Mouse (Mus musculus) thymus, adult 2 months (tissue): Measurements from ENCODE around the gene Mbnl1. TPM values are rescaled to one million over a fixed set of nuclear protein-coding genes. Genes with fewer than 3 reads are reported as not detected.

Experiments
- DNase-seq: peaks from one replicate; pipeline ENCODE4 v3.0.0; 2021
- H3K27ac ChIP-seq: fragments of 200-500 bp; 2 replicates; pipeline ENCODE4 v1.5.1; 2012; ENCODE audit warnings: low read length, control low read depth; ENCODE audit not compliant: control insufficient read depth, insufficient read depth
- H3K27me3 ChIP-seq: fragments of 200-500 bp; 2 replicates; pipeline ENCODE4 v1.6.1; 2012; ENCODE audit warnings: mild to moderate bottlenecking, low read length, moderate library complexity, mixed read lengths; ENCODE audit not compliant: control insufficient read depth, insufficient read depth
- H3K36me3 ChIP-seq: fragments of 200-500 bp; 2 replicates; pipeline ENCODE4 v1.6.1; 2012; ENCODE audit warnings: mild to moderate bottlenecking, low read length, moderate library complexity; ENCODE audit not compliant: control insufficient read depth, insufficient read depth
- H3K4me1 ChIP-seq: fragments of 200-500 bp; replicated peaks from 2 replicates; pipeline ENCODE4 v1.6.1; 2012; ENCODE audit warnings: low read length; ENCODE audit not compliant: control insufficient read depth, insufficient read depth
- H3K4me3 ChIP-seq: fragments of 200-500 bp; 2 replicates; pipeline ENCODE4 v1.5.1; 2012; ENCODE audit warnings: mild to moderate bottlenecking, low read length, control low read depth, moderate library complexity; ENCODE audit not compliant: control insufficient read depth, insufficient read depth
- CTCF ChIP-seq: fragments of 200-500 bp; IDR thresholded peaks from 2 replicates; pipeline ENCODE4 v1.5.1; 2012; ENCODE audit warnings: mild to moderate bottlenecking, control low read depth, low read length, moderate library complexity, borderline replicate concordance; ENCODE audit not compliant: control insufficient read depth, poor library complexity, insufficient read depth; ENCODE audit errors: extremely low read depth
- POLR2A ChIP-seq: fragments of 200-500 bp; IDR thresholded peaks from 2 replicates; pipeline ENCODE4 v1.6.1; 2012; ENCODE audit warnings: mild to moderate bottlenecking, low read length, control low read depth, moderate library complexity; ENCODE audit not compliant: control insufficient read depth, poor library complexity, insufficient read depth; ENCODE audit errors: extremely low read depth
- WGBS: fragments of 180-500 bp; shearing (Covaris S2); methylation state at CpG from one replicate; pipeline ENCODE4 v1.1.7; 2018; 5-methylcytosine and 5-hydroxymethylcytosine counted together
- polyA plus RNA-seq: library from polyadenylated mRNA; depleted of rRNA; stranded (reverse); fragments of >200 nt; gene quantifications from 2 replicates; pipeline ENCODE4 v1.2.3, GENCODE M21; 2012

Mbnl1 gene
- polyA plus RNA-seq, 1 experiment, result 291 TPM

DNA sequence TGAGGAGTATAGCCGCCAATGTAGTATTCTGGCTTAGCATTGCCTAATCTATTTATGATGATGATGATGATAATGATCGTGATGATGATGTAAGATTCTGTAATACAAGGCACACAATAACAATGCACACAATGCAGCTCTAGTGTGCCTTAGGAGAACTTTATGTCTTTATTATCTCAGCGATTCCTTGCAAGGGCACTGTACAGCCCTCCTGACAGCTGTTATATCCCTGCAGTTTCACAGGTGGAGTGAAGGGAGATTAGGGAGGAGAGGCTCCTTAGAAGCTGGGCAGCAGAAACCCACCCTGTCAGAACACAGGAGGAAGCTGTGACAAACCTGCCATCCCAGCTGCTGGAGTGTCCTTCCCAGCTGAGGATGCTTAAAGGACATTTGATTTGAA, 93.3 kb downstream of the Mbnl1 start:
- Histone ChIP-seq H3K27me3 (no peaks in the 10 kb centered on the region), H3K4me1 (no peaks in the 10 kb centered on the region), H3K36me3 (no peaks in the 10 kb centered on the region), H3K27ac (no peak overlapping the region), H3K4me3 (no peak overlapping the region)
- TF ChIP-seq POLR2A (no peak), CTCF (no peak)
- no peak for DNase-seq
- WGBS, result 96% methylated on average over 3 of the region's 3 CpGs

DNA sequence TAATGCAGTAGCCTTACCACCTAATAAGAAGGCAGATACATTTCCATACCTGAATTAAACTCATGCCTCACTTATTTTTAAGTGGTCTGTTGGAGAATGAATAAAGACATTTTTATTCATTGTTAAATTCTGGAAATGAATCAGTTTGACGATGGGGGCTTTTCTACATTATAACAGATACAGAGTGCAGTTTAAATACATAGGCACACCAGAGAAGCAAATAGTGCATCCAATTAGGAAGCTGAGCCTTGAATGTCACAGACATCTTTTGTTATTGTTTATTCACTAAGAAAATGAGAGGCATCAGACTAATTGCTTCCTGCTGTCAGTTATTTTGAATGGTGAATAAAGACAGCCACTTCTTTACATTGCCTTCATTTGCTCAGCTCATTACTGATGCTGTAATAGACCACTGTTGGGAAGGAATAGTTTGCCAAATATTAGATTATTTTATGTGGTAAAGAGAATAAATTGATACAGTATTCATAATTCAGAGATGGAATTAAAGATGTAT, 95.6 kb downstream of the Mbnl1 start:
- no peak for TF ChIP-seq CTCF
- TF ChIP-seq POLR2A, result no peak
- Histone ChIP-seq H3K27me3 (no peaks in the 10 kb centered on the region), H3K4me3 (no peak overlapping the region), H3K36me3 (no peaks in the 10 kb centered on the region), H3K27ac (no peak overlapping the region), H3K4me1 (no peaks in the 10 kb centered on the region)
- 90% methylated on average over 1 of the region's 1 CpGs for WGBS
- no peak for DNase-seq

DNA sequence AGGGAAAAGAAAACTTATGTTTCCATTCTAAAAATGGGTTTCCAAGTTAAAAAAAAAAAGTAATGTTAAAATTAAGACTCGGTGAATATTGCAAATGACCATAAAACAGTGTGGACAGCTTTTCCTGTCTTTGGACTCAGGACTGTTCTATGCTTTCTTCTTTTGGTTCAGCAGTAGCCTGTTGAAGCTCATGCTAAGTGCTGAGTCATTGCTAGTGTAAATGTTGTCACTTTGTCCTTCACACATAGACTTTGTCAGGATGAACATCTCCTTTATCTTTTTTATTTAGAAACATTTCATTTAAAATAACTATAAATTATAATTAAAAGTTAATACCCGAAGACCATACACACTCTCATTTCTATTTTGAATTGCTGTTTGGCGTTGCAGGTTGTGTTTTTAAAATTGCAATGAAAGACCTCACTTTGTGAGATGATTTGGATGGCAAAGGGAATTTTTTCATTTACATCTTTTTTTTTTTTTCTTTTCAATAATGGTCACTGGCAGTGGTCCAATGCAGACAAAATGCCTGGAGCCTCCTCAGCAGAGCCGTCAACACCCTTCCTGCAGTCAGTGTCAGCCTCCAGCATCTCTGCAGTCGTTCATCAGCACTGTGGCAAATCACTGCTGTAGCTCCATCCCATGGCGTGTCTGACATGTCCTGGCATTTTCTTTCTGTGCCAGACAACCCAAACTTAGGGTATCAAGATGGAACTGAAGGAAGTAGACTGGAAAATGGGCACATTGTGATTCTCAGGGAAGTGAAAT, 96.4 kb downstream of the Mbnl1 start:
- Histone ChIP-seq H3K4me1 (0 out of 2 replicates have a peak, but pooled peaks cover under 1% of the 10 kb centered on the region), H3K27ac (no peak overlapping the region), H3K4me3 (no peak overlapping the region), H3K36me3 (no peaks in the 10 kb centered on the region), H3K27me3 (no peaks in the 10 kb centered on the region)
- WGBS, result 86% methylated on average over 6 of the region's 6 CpGs
- TF ChIP-seq CTCF, result no peak
- TF ChIP-seq POLR2A, result no peak
- no peak for DNase-seq

DNA sequence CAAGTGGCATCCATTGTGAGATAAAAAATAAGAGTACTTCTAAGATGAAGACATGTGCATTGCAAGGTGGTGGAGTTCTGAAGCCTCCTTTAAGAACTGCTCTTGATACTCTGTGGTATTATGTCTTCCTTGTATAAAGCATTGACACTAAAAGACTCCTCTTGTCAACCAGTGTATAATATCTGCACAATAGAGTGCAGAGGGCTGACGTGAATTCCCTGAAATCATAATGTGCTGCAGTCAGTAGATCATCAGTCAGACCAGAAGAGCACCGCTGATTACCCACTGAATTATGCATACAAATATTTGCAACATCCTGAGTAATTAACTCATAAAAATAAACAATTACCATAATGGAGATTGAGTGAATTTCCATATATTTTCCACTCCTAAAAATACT, 97.2 kb downstream of the Mbnl1 start:
- H3K27ac ChIP-seq, result no peak overlapping the region
- H3K4me3 ChIP-seq, result no peak overlapping the region
- WGBS, result 88% methylated on average over 2 of the region's 2 CpGs
- H3K36me3 ChIP-seq, result no peaks in the 10 kb centered on the region
- no peaks in the 10 kb centered on the region for H3K27me3 ChIP-seq
- no peak for DNase-seq
- TF ChIP-seq CTCF (no peak), POLR2A (no peak)
- peaks cover 5% of the 10 kb centered on the region; the same call in 1 of the 2 replicates for H3K4me1 ChIP-seq

DNA sequence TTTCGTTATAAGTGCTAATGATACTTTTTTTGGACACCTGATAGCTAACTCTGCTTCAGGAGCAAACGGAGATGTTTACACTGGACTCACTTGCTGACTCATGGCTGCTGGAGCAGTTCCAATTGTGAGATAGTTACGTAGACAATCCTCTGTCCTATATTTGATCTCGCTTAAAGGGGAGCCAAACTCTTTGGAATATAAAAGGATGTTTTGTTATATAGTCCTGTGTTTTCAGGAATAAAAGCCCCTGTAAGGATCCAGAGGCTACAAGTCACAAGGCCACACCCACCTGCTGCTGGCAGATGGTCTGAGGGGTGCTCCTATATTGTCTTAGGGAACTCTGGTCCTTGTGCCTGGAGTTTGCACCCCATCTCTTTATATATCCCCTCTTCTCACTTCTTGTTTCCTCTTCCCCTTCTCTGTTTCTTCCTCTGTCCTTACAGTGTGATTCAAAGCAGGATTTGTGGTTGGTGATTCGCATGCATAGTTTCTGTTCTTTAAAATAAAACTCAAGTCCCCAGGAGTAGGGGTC, 97.9 kb downstream of the Mbnl1 start:
- Histone ChIP-seq H3K36me3 (no peaks in the 10 kb centered on the region), H3K4me1 (peaks cover 5% of the 10 kb centered on the region; the same call in 1 of the 2 replicates), H3K27me3 (no peaks in the 10 kb centered on the region), H3K4me3 (no peak overlapping the region), H3K27ac (no peak overlapping the region)
- DNase-seq, result no peak
- 67% methylated on average over 5 of the region's 5 CpGs for WGBS
- TF ChIP-seq CTCF (no peak), POLR2A (no peak)

DNA sequence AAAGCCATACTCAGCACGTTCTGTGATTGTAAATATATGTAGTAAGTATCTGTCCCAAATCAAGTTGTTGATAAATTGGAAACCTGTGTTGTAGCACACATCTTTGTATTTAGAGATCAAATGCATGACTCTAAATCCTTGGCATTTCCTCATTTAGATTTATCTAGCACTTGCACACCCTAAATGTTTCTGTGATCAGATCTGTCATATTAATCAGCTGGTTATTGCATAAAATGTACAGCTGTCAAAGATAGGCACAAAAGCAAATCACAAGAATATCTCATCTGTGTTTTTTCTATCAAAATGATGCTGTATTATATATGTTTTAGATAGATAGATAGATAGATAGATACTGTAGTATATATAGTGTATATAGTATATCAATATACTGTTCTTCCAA, 98.9 kb downstream of the Mbnl1 start:
- Histone ChIP-seq H3K4me1 (peaks cover 5% of the 10 kb centered on the region; the same call in 1 of the 2 replicates), H3K27ac (no peak overlapping the region), H3K36me3 (no peaks in the 10 kb centered on the region), H3K4me3 (no peak overlapping the region), H3K27me3 (no peaks in the 10 kb centered on the region)
- 96% methylated on average over 1 of the region's 1 CpGs for WGBS
- DNase-seq, result no peak
- TF ChIP-seq POLR2A (no peak), CTCF (no peak)
